Mouse (Mus musculus) forelimb bud, embryonic 11.5 days (tissue): ENCODE measurements around the gene Gramd1b.

ENCODE experiments used
- DNase-seq: peaks from one replicate; pipeline ENCODE4 v3.0.0-alpha.2; 2012; ENCODE audit warnings: low read depth, low spot score

Gene Gramd1b

DNA sequence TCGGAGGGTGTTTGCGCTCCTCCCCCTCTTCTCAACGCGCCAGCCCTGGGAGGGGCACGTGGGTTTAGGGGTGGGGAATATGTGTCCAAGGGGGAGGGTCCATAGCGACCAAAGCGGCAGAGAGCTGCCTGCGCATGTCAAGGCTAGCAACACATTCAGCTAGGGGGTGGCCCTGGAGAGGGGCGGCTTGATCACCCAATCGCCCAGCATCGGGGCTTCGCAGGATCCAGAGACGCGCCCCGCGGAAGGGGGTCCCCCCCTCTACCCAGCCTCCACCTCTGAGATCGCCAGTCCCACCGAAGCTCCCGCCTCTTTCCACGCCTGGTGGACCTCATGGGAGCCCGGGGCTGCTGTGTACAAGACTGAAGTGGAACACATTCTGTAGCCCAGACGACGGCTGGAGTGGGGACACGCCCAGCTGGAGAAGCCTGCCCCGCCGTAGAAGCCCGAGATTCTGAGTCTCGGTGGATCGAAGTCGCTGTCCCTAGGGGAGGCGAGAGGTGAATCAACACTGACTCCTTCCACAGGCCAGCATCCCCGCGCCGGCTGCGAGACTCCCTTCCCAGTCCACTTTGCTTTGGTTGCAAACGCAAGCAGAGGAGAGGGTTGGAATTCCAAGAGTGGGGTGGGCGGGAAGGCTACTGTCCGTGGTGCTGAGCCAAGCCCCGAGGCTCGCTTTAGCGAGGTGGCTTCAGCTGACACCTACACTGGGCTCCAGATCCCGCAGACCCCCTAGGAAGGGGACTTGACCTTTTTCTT lies 261.9 kb downstream of the Gramd1b start, which contains the start of gene Scn3b:
Gene Scn3b, plus strand, starts transcription at position 115 of the 759 bp plus-strand sequence.
- peak; percentile 73 for DNase-seq

DNA sequence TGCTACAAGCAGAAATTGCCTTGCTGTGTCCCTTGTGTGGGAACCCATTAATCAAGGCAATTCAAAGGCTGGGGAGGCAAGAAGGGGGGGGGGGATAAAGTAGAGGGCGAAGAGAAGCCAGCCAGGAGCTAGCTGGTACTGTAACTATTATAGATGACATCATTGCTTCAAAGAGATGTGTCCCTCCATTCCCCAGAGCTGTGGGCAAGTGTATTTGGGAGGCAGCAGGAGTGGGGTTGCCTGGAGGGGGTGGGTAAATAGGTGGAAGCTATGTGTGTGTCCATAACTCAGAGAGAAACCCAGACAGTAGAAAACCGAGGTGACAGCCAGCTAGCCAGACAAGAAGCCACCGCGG lies 262.5 kb downstream of the Gramd1b start:
- no peak for DNase-seq

DNA sequence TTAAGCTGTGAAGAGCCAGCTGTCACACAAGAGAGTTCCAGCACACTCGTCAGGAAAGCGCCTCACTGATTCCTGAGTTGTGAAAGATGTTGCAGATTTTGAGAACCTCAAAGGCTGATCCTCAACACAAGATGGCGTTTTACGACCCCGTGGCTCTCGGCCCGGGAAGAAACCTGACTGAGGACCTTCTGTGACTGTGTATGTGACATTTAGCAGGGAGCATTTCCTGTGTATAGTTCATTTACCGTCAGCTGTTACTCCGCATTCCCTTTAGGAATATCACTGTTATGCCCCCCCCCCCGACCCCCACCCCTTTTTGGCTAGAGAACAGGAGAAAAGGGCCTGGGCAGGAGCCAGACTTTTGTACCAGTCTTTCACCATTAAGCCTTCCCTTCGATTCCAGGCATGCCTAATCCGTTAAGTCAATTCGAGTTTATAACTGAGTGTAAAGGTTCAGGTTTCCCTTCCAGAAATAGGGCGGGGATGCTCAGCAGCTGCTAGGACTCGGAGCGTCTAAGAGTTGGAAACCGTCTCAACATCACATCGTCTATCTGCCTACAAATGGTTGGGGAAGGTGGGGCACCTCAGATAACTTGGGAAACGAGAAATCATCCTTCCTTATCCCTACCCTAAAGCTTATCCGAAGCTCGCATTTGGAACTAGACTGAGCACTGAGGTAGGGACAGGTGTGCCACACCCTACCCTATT lies 263.0 kb downstream of the Gramd1b start:
- peak; percentile 9 for DNase-seq

DNA sequence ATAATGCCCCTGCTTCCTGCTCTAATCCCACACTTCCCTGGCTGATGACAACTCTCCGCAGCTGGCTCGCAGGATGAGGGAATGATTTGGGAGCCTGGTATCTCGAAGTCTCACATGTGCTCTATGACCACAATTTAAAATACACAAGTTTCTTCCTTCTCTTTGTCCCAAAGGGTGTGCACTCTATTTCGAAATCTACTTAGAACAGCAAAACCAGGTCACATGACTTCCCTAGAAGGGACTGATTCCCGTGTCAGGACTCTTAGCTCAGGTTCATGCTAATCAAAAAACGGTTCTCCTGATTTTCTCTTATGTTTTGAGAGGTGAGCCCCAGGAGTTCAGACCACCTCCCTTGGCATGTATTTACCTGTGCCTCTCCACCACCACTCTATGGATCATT lies 267.3 kb downstream of the Gramd1b start:
- DNase-seq: no peak

DNA sequence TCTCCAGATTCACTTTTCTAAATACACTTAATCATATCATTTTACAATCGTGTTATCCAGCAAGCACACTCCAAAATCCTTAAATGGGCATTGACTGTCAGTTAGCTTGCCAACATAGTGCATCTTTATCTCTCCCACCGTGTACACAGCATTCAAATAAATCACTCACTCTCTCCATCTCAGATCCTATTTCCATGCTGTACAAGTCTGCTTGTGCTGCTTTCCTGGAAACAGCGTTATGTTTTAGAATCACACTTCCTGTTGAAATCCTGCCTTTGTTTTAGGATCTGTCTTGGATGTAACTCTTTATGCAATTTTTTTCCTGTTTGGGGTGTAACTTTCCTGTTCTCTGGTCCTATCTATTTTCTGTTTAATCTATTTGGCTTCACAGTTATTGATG lies 278.7 kb downstream of the Gramd1b start:
- DNase-seq: no peak

DNA sequence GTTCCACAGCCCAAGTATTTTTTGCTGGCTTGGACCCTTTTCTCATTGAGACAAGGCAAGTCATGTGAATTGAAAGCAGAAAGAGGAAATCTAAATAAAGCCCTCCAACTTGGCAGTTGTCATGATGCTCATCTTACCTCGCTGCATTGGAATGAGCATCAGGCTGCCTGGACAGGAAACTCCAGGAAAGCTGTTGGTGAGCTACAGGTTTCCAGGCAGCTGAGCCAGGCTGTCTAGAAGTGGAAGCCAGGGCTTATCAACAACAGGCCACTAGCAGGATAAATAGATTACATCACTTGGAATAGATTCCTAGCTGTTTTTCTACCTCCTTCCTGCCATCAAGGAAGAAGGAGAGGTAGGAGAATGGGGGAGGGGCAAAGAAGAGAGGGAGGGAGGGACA lies 282.1 kb downstream of the Gramd1b start:
- DNase-seq: no peak

DNA sequence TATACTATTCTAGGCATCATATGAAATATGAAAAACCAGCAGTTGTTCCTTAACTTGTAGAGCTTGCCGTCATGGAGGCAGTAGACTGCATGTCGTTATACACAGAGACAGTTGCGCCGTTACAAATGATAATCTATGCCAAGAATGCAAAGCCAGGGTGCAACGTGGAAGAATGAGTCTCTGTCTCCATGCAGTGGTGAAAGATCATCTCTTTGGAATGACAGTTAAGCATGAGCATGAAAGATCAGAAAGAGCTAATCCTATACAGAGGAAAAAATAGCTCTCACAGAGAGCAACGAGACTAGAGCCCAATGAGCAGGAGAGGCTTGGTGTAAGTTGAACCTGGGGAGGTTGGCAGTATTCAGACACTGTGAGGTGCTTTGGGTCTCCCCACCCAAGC lies 284.5 kb downstream of the Gramd1b start:
- DNase-seq: no peak

DNA sequence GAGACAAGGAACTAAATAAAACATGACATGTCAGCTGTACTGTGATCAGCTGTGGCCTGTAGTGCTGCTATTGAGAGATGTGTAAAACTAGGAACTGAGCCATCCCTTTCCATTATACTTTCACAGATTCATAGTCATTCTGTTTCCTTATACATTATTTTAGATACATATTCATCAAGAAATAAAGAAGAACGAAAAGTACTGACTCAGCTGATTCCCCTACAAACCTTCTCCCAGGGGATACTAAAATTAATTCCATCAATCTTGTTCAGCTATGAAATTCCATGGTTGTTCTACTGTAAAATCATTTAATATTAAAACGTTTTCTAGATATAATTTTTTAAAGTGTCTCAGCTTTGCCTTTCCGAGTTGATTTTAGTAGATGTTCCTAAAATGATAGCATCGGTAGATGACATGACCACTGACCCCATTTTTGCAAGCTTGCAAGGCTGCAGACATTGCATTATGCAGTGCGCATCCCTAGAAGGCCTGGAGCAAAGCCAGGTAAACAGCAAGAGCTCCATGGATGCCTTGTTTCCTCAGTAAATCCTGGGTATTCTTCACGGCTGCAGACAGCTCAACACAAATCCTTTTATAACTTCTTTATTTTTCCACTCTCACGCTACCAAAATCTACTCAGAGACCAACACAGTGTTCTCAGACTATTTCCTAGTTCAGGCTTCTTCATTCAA lies 285.1 kb downstream of the Gramd1b start:
- no peak for DNase-seq

DNA sequence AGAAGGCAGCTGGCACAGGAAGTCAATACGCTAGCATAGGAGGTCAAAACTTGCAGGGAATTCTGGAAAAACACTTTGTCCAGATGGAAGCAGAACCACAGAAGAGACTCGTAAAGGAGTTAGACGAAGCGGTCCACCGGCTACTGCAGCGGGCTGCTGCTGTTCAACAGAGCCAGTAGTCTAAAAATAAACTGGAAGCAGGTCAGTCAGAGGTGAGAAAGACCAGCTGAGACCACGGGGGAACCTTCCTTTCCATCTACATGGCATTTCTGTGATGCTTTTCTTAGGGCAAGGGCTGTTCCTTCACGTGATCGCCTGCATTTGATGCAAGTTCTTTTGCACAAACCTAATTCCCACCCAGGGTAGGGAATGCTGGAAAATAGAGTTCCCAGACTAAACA lies 285.7 kb downstream of the Gramd1b start:
- no peak for DNase-seq
